Mouse (Mus musculus) gastrocnemius, adult 8-10 months (tissue): ENCODE measurements at regions not wholly inside any gene's neighbourhood (a gene's known extent, or its start where the extent isn't known, plus 50 kb on each side); places are given as distances from the start of the nearest gene placed in this dataset.

Source experiments
- DNase-seq, 2 experiments: peaks; one replicate each; pipeline ENCODE4 v3.0.0; 2022; ENCODE audit warnings: low spot score in 2 of 2

DNA sequence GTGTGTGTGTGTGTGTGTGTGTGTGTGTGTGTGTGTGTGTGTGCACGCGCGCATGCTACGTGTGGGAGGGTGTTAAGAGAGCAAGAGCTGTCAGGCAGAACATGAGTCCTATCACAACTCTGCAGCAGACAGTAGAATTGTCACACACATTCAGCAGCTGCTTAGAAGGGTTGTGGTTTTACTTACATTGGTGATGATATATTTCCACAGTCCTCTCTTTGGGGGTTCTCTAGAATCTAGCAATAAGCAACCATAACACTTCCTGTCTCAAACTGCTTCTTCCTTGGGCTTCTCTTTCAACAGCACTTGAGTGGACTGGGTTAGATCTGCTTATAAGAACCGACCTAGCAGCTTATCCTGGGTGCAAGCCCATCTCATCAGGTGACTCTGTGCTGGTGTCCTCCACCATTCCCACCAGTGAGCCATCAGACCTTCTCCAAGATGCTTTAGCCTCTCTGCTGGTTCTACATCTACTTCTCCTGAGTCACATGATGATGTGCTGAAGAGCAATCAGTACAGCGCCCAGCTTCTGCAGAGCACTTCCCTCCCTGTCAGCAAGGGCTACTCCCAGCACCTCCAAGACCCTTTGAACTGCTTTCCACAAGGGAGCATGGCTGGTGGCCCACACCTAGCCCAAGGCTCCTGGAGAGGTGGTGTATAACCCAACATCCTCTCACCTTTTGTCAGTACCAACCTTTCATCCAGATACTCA lies 222.6 kb downstream of the Wdr11 start:
- DNase-seq, result no peak

GRCm38 (mm10) chr7:129818833-129819232 lies 227.2 kb downstream of the Wdr11 start:
- no peak for DNase-seq

- no peak for DNase-seq
Measured at GRCm38 (mm10) chr7:129819651-129820050, 228.0 kb downstream of the Wdr11 start.

GRCm38 (mm10) chr7:129828970-129829369 lies 237.3 kb downstream of the Wdr11 start:
- DNase-seq, result no peak

DNA sequence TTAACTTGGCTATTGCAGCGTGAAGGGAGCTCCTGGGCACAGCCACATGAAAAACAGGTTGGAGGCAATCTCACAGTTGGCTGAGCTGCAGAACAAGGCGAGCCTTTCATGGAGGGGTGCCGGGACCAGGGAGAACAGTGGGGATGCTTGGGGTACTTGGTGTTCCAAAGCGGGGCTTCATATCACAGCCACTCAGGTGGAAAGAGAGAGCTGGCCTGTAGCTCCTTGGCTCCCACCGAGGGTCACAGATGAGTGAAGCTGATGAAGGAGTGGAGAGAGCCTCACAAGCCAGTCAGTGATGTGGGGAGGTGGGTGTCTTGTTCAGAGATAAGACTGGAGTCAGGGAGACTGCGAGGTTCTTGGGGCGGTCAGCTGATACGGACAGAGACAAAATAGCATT lies 241.2 kb downstream of the Wdr11 start:
- DNase-seq, result no peak

- DNase-seq, result no peak
Measured at GRCm38 (mm10) chr7:129842303-129843122, 250.8 kb downstream of the Wdr11 start.

- DNase-seq, result peak in 1 of 2 experiments; percentile 7
Measured at GRCm38 (mm10) chr7:129847136-129847535, 255.5 kb downstream of the Wdr11 start.

- no peak for DNase-seq
Measured at GRCm38 (mm10) chr7:129853596-129853995, 261.9 kb downstream of the Wdr11 start.

DNA sequence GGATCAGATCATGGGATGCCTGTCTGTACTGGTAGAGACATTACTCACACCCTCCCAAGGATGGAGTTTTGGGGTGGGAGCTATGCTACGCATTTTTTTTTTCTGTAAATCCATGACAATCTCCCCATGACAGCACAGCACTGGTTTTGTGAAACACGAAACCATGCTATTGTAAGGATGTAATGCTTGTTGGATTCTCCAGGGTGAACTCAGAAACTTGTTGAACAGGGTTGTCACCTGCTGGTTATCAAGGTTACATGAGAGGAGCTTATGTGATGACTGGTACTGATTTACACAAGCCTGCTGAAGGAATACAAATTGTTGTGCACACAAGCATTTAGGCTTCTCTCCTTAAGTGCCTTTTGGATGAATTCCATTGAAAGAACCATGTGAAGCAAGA lies 263.3 kb downstream of the Wdr11 start:
- no peak for DNase-seq

GRCm38 (mm10) chr7:129862966-129863365 lies 271.3 kb downstream of the Wdr11 start:
- no peak for DNase-seq

DNA sequence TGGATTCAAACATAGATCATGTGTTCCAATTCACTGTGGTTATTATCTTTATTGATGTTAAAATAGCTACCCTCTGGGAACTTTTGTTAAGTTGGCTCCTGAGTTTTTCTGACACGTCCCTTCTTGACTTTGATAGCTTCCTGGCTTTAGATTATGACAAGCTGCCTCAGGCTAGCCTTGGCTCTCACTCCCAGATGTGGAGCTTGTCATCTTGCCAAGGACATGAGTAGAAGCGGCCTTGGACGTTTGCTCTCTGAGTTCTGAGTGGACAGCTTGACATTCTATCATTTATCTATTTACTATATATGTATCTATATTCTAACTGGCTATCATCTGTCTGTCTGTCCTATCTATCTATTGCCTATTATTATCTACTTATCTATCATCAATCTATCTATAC lies 273.9 kb downstream of the Wdr11 start:
- DNase-seq, result no peak

GRCm38 (mm10) chr7:129872208-129872790 lies 280.6 kb downstream of the Wdr11 start:
- no peak for DNase-seq

DNA sequence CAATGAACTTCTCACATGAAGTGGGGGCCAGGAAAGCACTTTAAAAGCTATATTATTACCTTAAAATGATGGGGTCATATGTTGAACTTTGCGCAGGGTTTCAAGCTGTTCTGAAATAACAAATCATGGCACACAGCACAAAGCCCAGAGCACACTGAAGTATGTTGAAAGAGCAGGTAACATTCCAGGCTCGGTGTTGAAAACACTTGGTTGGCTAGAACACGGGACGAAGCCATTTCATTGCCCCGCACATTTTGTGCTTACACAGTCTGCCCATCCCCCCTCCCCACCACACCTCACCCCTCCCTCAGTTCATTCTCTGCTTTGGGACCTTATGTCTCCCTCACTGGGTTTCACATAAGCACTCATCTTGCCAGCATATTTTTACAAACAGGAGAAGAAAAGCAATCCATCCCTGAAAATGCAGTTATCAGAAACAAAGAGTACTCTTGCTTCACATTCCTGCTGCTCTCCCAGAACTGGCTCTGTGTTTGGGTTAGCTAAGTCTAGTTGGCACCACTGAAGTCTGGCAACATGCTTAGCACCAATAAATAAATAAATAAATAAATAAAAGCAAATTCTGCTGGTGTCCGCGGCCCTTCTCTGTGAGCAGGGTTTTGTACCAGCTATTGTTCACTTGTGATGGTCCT lies 284.7 kb downstream of the Wdr11 start:
- no peak for DNase-seq

GRCm38 (mm10) chr7:129876852-129877223 lies 285.2 kb downstream of the Wdr11 start:
- no peak for DNase-seq

DNA sequence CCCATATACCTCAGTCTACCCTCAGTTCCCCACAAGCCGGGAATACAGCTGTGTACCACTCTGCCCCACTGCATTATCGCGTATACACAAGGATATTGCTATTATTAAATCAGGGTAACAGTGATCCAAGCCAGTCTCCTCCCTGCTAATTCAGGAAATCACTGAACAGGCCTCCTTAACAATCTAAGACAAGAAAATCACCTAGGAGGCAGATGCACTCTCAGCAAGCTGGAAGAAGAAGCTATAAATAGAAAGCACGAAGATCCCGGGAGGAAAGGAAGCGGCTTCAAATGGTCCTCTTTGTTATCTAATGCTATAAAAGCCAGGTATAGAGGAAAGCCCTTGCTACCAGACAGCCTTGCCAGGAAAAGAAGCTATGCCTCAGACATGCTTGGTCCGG lies 304.6 kb downstream of the Wdr11 start:
- DNase-seq, result no peak

GRCm38 (mm10) chr7:129897511-129897910 lies 305.8 kb downstream of the Wdr11 start:
- DNase-seq, result no peak

DNA sequence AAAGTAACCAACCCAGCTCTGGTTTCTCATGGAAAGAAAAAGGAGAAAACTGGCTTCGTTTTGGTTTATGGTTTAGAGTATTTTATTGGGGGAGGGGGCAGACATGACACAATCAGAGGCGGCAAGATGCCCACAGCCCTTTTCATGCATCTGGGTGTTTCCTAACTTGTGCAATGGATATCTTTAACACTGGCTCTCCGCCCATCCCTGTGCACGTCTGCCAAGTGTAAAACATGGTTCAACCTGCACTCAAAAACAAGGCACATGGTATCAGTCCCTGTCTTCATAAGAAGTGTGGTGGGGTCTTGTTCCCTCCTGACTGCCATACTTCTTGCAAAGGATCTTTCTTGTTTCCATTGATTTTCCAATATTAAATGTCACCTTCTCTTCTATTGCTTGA lies 310.6 kb downstream of the Wdr11 start:
- no peak for DNase-seq

- no peak for DNase-seq
Measured at GRCm38 (mm10) chr7:129903126-129903525, 311.5 kb downstream of the Wdr11 start.

DNA sequence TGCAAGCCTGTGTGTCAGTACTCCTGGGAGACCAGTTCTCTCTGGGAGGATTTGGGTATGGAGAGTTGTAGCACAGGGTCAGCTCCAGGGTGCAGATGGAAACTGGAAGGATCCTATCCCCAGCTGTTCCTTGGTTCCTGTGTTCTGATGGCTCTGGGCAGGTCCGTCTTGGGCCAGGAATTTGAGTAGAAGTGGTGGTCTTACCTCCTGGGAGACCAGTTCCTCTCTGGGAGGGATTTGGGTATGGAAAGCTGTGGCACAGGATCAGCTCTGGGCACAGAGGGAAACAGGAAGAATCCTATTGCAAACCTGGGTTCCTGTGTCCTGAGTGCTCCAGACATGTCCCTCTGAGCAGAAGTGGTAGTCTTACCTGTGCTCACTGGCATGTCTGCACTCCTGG lies 314.5 kb downstream of the Wdr11 start:
- no peak for DNase-seq

DNA sequence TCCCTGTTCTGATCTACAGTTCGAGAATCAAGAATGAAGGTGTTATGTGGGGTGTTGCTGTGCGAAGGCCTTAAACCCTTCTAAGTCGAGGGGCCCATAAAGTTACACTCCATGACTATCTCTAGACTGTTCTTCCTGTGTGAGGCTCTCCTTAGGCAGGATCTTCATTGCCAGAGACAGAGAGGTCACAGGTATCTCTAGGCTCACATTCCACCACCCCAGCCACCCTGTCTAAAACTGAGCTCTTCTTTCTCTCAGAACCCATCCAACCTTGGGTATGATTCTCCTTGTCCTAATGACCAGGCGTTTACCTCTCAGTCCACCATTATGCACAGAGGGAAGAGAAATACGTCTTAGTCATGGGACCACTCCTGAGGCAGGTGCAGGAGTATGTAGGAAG lies 317.2 kb downstream of the Wdr11 start:
- DNase-seq, result no peak

GRCm38 (mm10) chr7:129909730-129910129 lies 318.1 kb downstream of the Wdr11 start:
- DNase-seq, result no peak

GRCm38 (mm10) chr7:129910826-129911225 lies 319.2 kb downstream of the Wdr11 start:
- no peak for DNase-seq
